Mouse (Mus musculus) heart, embryonic 14.5 days (tissue): ENCODE results near the gene Rfx1. TPM values are rescaled to one million over a fixed set of nuclear protein-coding genes. Genes with fewer than 3 reads are reported as not detected.

Experiments used
- ATAC-seq: fragments of 200-750 bp; cut with Nextera tagmentation; 2 replicates; pipeline ENCODE4 v1.8.0; 2017; ENCODE audit warnings: low read depth, moderate TSS enrichment; ENCODE audit not compliant: insufficient number of reproducible peaks, insufficient read depth, low FRiP score
- H3K27ac ChIP-seq, 2 experiments: fragments of 200-500 bp in 1 of 2; fragments of 300-500 bp in 1 of 2; sonication (generic) in 1 of 2; replicated peaks in 1 of 2; 2 replicates each; pipeline ENCODE4 v1.5.1; 2012 to 2014; ENCODE audit warnings: low read depth in 2 of 2, low read length in 2 of 2, control low read depth in 1 of 2, mild to moderate bottlenecking in 1 of 2, mixed read lengths in 1 of 2; ENCODE audit not compliant: control insufficient read depth in 1 of 2, insufficient read depth in 1 of 2
- H3K27me3 ChIP-seq: fragments of 300-500 bp; sonication (generic); 2 replicates; pipeline ENCODE4 v1.6.1; 2014; ENCODE audit warnings: mild to moderate bottlenecking, low read length, control low read depth; ENCODE audit not compliant: control insufficient read depth, insufficient read depth
- H3K36me3 ChIP-seq: fragments of 300-500 bp; sonication (generic); 2 replicates; pipeline ENCODE4 v1.6.1; 2014; ENCODE audit warnings: mild to moderate bottlenecking, control low read depth, low read length, mixed read lengths; ENCODE audit not compliant: control insufficient read depth, insufficient read depth
- H3K4me1 ChIP-seq, 2 experiments: fragments of 200-500 bp in 1 of 2; fragments of 300-500 bp in 1 of 2; sonication (generic) in 1 of 2; 2 replicates each; pipeline ENCODE4 v1.6.1; 2012 to 2014; ENCODE audit warnings: low read length in 2 of 2, control low read depth in 1 of 2, mixed read lengths in 1 of 2; ENCODE audit not compliant: control insufficient read depth in 2 of 2, insufficient read depth in 2 of 2
- H3K4me2 ChIP-seq: fragments of 300-500 bp; sonication (generic); 2 replicates; pipeline ENCODE4 v1.6.1; 2014; ENCODE audit warnings: mild to moderate bottlenecking, low read length
- H3K4me3 ChIP-seq, 2 experiments: fragments of 200-500 bp in 1 of 2; fragments of 300-500 bp in 1 of 2; sonication (generic) in 1 of 2; 2 replicates each; pipeline ENCODE4 v1.5.1; 2012 to 2014; ENCODE audit warnings: low read length in 2 of 2, mild to moderate bottlenecking in 2 of 2, control low read depth in 1 of 2, low read depth in 1 of 2, moderate library complexity in 1 of 2; ENCODE audit not compliant: control insufficient read depth in 1 of 2, insufficient read depth in 1 of 2
- H3K9ac ChIP-seq: fragments of 300-500 bp; sonication (generic); 2 replicates; pipeline ENCODE4 v1.6.1; 2014; ENCODE audit warnings: mild to moderate bottlenecking, low read length
- H3K9me3 ChIP-seq: fragments of 300-500 bp; sonication (generic); 2 replicates; pipeline ENCODE4 v1.6.1; 2016; ENCODE audit warnings: low read length, control low read depth; ENCODE audit not compliant: control insufficient read depth
- WGBS: fragments of 180-500 bp; shearing (Covaris S2); extraction: QIAGEN DNeasy Blood & Tissue Kit; methylation state at CpG from one replicate; pipeline ENCODE4 v1.1.7; 2014; 5-methylcytosine and 5-hydroxymethylcytosine counted together
- polyA plus RNA-seq: library from polyadenylated mRNA; unstranded; fragments of >200 nt; fragmentation: Nextera tagmentation; extraction: Ambion mirVana; gene quantifications from 2 replicates; pipeline ENCODE4 v1.2.1, GENCODE M21; 2014

Rfx1 gene
- polyA plus RNA-seq, 1 experiment from 2014 or later: 6.1 TPM

- Histone ChIP-seq H3K4me1 (peaks cover 19 to 49% of the 10 kb centered on the region in 2 experiments), H3K9me3 (no peaks in the 10 kb centered on the region), H3K27ac (peak overlapping the region in 1 of 2 experiments; percentile 41; a peak in 1 of 4 replicates), H3K4me3 (peak overlapping the region; percentile 3 to 73; a peak in 2 of 4 replicates), H3K9ac (peak overlapping the region; percentile 82; the same call in 1 of the 2 replicates), H3K27me3 (no peaks in the 10 kb centered on the region), H3K36me3 (no peaks in the 10 kb centered on the region), H3K4me2 (peak overlapping the region; percentile 64)
- 75% methylated on average over 7 of the region's 7 CpGs for WGBS
- no peak for ATAC-seq
Measured at GRCm38 (mm10) chr8:84067911-84068310, 1.3 kb downstream of the Rfx1 start.

- H3K27me3 ChIP-seq: no peaks in the 10 kb centered on the region
- peak overlapping the region; percentile 21; the same call in 1 of the 2 replicates for H3K9ac ChIP-seq
- H3K27ac ChIP-seq: peak overlapping the region; percentile 26 to 41; a peak in 3 of 4 replicates
- H3K4me1 ChIP-seq: peaks cover 19 to 54% of the 10 kb centered on the region in 2 experiments
- no peak for ATAC-seq
- 41% methylated on average over 12 of the region's 12 CpGs for WGBS
- H3K4me3 ChIP-seq: no peak overlapping the region
- peak overlapping the region; percentile 64 for H3K4me2 ChIP-seq
- no peaks in the 10 kb centered on the region for H3K36me3 ChIP-seq
- H3K9me3 ChIP-seq: no peaks in the 10 kb centered on the region
Measured at GRCm38 (mm10) chr8:84068316-84069035, 1.8 kb downstream of the Rfx1 start.

GRCm38 (mm10) chr8:84069169-84069568, 2.5 kb downstream of the Rfx1 start:
- no peak for ATAC-seq
- no peaks in the 10 kb centered on the region for H3K9me3 ChIP-seq
- peaks cover 2% of the 10 kb centered on the region; the same call in 1 of the 2 replicates for H3K36me3 ChIP-seq
- H3K4me1 ChIP-seq: peaks cover 19 to 54% of the 10 kb centered on the region in 2 experiments
- H3K9ac ChIP-seq: no peak overlapping the region
- H3K27me3 ChIP-seq: no peaks in the 10 kb centered on the region
- H3K4me2 ChIP-seq: no peak overlapping the region
- H3K27ac ChIP-seq: peak overlapping the region in 1 of 2 experiments; percentile 41; a peak in 1 of 4 replicates
- WGBS: 23% methylated on average over 1 of the region's 1 CpGs
- H3K4me3 ChIP-seq: no peak overlapping the region

- Histone ChIP-seq H3K9ac (no peak overlapping the region), H3K36me3 (peaks cover 8% of the 10 kb centered on the region), H3K4me1 (peaks cover 19 to 54% of the 10 kb centered on the region in 2 experiments), H3K9me3 (no peaks in the 10 kb centered on the region), H3K4me2 (no peak overlapping the region), H3K4me3 (no peak overlapping the region), H3K27me3 (no peaks in the 10 kb centered on the region), H3K27ac (no peak overlapping the region)
- 68% methylated on average over 2 of the region's 2 CpGs for WGBS
- no peak for ATAC-seq
Measured at GRCm38 (mm10) chr8:84069750-84070149, 3.1 kb downstream of the Rfx1 start.

- Histone ChIP-seq H3K4me1 (peaks cover 19 to 54% of the 10 kb centered on the region in 2 experiments), H3K27ac (no peak overlapping the region), H3K36me3 (peaks cover 13% of the 10 kb centered on the region), H3K9me3 (no peaks in the 10 kb centered on the region), H3K4me3 (no peak overlapping the region), H3K4me2 (no peak overlapping the region), H3K9ac (no peak overlapping the region), H3K27me3 (no peaks in the 10 kb centered on the region)
- 75% methylated on average over 5 of the region's 5 CpGs for WGBS
- ATAC-seq: no peak
Measured at GRCm38 (mm10) chr8:84070241-84070640, 3.6 kb downstream of the Rfx1 start.

GRCm38 (mm10) chr8:84070667-84071066, 4.0 kb downstream of the Rfx1 start:
- Histone ChIP-seq H3K9ac (no peak overlapping the region), H3K36me3 (peaks cover 17% of the 10 kb centered on the region), H3K4me2 (no peak overlapping the region), H3K27ac (no peak overlapping the region), H3K9me3 (no peaks in the 10 kb centered on the region), H3K27me3 (no peaks in the 10 kb centered on the region), H3K4me1 (peaks cover 19 to 51% of the 10 kb centered on the region in 2 experiments), H3K4me3 (no peak overlapping the region)
- 76% methylated on average over 2 of the region's 2 CpGs for WGBS
- ATAC-seq: no peak

- H3K27me3 ChIP-seq: no peaks in the 10 kb centered on the region
- H3K4me1 ChIP-seq: peaks cover 19 to 49% of the 10 kb centered on the region in 2 experiments
- no peak overlapping the region for H3K9ac ChIP-seq
- no peak overlapping the region for H3K4me3 ChIP-seq
- no peak overlapping the region for H3K4me2 ChIP-seq
- 70% methylated on average over 3 of the region's 3 CpGs for WGBS
- no peak for ATAC-seq
- H3K27ac ChIP-seq: no peak overlapping the region
- H3K36me3 ChIP-seq: peaks cover 28% of the 10 kb centered on the region
- H3K9me3 ChIP-seq: no peaks in the 10 kb centered on the region
Measured at GRCm38 (mm10) chr8:84071921-84072320, 5.3 kb downstream of the Rfx1 start.
